Mouse (Mus musculus) MEL (cell line): ENCODE data around the gene Cul7. TPM values are rescaled to one million over a fixed set of nuclear protein-coding genes. Genes with fewer than 3 reads are reported as not detected.
A peak's percentile ranks its signal among the peaks of the same experiment; 100 is the strongest.

Experiments used
- DNase-seq: peaks from one replicate; pipeline ENCODE4 v3.0.0; 2011; ENCODE audit warnings: low read depth, low spot score
- H3K27ac ChIP-seq: 2 replicates; pipeline ENCODE4 v1.5.1; 2012; ENCODE audit warnings: low read depth, mild to moderate bottlenecking, control low read depth, low read length, moderate library complexity; ENCODE audit not compliant: control insufficient read depth
- H3K27me3 ChIP-seq, 2 experiments: fragments of 150-350 bp in 1 of 2; sonication (generic) in 1 of 2; 2 replicates each; pipeline ENCODE4 v1.6.1; 2012; ENCODE audit warnings: low read length in 2 of 2, mild to moderate bottlenecking in 2 of 2, improper control_type of control experiment in 1 of 2, moderate library complexity in 1 of 2; ENCODE audit not compliant: insufficient read depth in 2 of 2, control insufficient read depth in 1 of 2
- H3K36me3 ChIP-seq, 2 experiments: 2 replicates each; pipeline ENCODE4 v1.6.1; 2012 to 2014; ENCODE audit warnings: low read length in 2 of 2, improper control_type of control experiment in 1 of 2, inconsistent platforms in 1 of 2, mild to moderate bottlenecking in 1 of 2; ENCODE audit not compliant: insufficient read depth in 2 of 2, control insufficient read depth in 1 of 2
- H3K4me1 ChIP-seq, 2 experiments: fragments of 150-350 bp in 1 of 2; sonication (generic) in 1 of 2; 2 replicates each; pipeline ENCODE4 v1.6.1; 2012; ENCODE audit warnings: low read length in 2 of 2, improper control_type of control experiment in 1 of 2, mild to moderate bottlenecking in 1 of 2; ENCODE audit not compliant: insufficient read depth in 2 of 2, control insufficient read depth in 1 of 2
- H3K4me3 ChIP-seq, 2 experiments: fragments of 150-350 bp in 1 of 2; sonication (generic) in 1 of 2; 2 replicates each; pipeline ENCODE4 v1.5.1; 2012; ENCODE audit warnings: low read depth in 2 of 2, low read length in 2 of 2, mild to moderate bottlenecking in 2 of 2, moderate library complexity in 2 of 2, control low read depth in 1 of 2, improper control_type of control experiment in 1 of 2; ENCODE audit not compliant: control insufficient read depth in 1 of 2, insufficient read depth in 1 of 2
- H3K79me2 ChIP-seq: 2 replicates; pipeline ENCODE4 v1.6.1; 2012; ENCODE audit warnings: mild to moderate bottlenecking, low read length, moderate library complexity; ENCODE audit not compliant: control insufficient read depth, poor library complexity, insufficient read depth
- H3K9ac ChIP-seq: 2 replicates; pipeline ENCODE4 v1.6.1; 2012; ENCODE audit warnings: low read depth, mild to moderate bottlenecking, control low read depth, low read length, moderate library complexity; ENCODE audit not compliant: control insufficient read depth, poor library complexity, severe bottlenecking
- H3K9me3 ChIP-seq: fragments of 150-350 bp; sonication (generic); replicated peaks from 2 replicates; pipeline ENCODE4 v1.6.1; 2012; ENCODE audit warnings: mild to moderate bottlenecking, low read length, improper control_type of control experiment, moderate library complexity; ENCODE audit not compliant: insufficient read depth
- BHLHE40 ChIP-seq: IDR thresholded peaks from 2 replicates; pipeline ENCODE4 v1.6.1; 2012; ENCODE audit warnings: low read depth, mild to moderate bottlenecking, inconsistent platforms, low read length, improper control_type of control experiment, borderline replicate concordance
- CHD1 ChIP-seq: IDR thresholded peaks from 2 replicates; pipeline ENCODE4 v1.6.1; 2012; ENCODE audit warnings: low read depth, mild to moderate bottlenecking, inconsistent platforms, low read length, improper control_type of control experiment
- CHD2 ChIP-seq: IDR thresholded peaks from 2 replicates; pipeline ENCODE4 v1.6.1; 2011; ENCODE audit warnings: low read length, improper control_type of control experiment
- CTCF ChIP-seq, 3 experiments: IDR thresholded peaks in 2 of 3; conservative IDR thresholded peaks in 1 of 3; 2 replicates each; pipeline ENCODE4 v1.5.1; 2011 to 2012; ENCODE audit warnings: low read length in 3 of 3, low read depth in 2 of 3, mild to moderate bottlenecking in 2 of 3, improper control_type of control experiment in 1 of 3, inconsistent platforms in 1 of 3, mixed read lengths in 1 of 3, moderate library complexity in 1 of 3; ENCODE audit not compliant: control insufficient read depth in 1 of 3, insufficient read depth in 1 of 3, poor library complexity in 1 of 3, severe bottlenecking in 1 of 3
- E2F4 ChIP-seq: IDR thresholded peaks from 2 replicates; pipeline ENCODE4 v1.6.1; 2011; ENCODE audit warnings: low read depth, low read length, improper control_type of control experiment, borderline replicate concordance
- ELF1 ChIP-seq: IDR thresholded peaks from 2 replicates; pipeline ENCODE4 v1.6.1; 2014; ENCODE audit warnings: low read depth, mild to moderate bottlenecking, inconsistent platforms, low read length, improper control_type of control experiment, moderate library complexity
- EP300 ChIP-seq, 2 experiments: IDR thresholded peaks; 2 replicates each; pipeline ENCODE4 v1.6.1; 2011; ENCODE audit warnings: improper control_type of control experiment in 2 of 2, low read length in 2 of 2, low read depth in 1 of 2, mild to moderate bottlenecking in 1 of 2
- ETS1 ChIP-seq: IDR thresholded peaks from 2 replicates; pipeline ENCODE4 v1.6.1; 2012; ENCODE audit warnings: low read depth, mild to moderate bottlenecking, inconsistent platforms, low read length, improper control_type of control experiment, moderate library complexity
- GABPA ChIP-seq: IDR thresholded peaks from 2 replicates; pipeline ENCODE4 v1.6.1; 2012; ENCODE audit warnings: low read depth, mild to moderate bottlenecking, inconsistent platforms, low read length, improper control_type of control experiment, moderate library complexity
- GATA1 ChIP-seq: IDR thresholded peaks from 2 replicates; pipeline ENCODE4 v1.6.1; 2011; ENCODE audit warnings: low read depth, low read length, improper control_type of control experiment
- JUND ChIP-seq: IDR thresholded peaks from 2 replicates; pipeline ENCODE4 v1.6.1; 2011; ENCODE audit warnings: low read depth, mild to moderate bottlenecking, improper control_type of control experiment, low read length
- KAT2A ChIP-seq: conservative IDR thresholded peaks from 2 replicates; pipeline ENCODE4 v1.6.1; 2012; ENCODE audit warnings: low read depth, low read length, improper control_type of control experiment, inconsistent platforms
- MAFK ChIP-seq: IDR thresholded peaks from 2 replicates; pipeline ENCODE4 v1.6.1; 2011; ENCODE audit warnings: low read depth, mild to moderate bottlenecking, low read length, improper control_type of control experiment, borderline replicate concordance
- MAX ChIP-seq: IDR thresholded peaks from 2 replicates; pipeline ENCODE4 v1.6.1; 2011; ENCODE audit warnings: low read length, improper control_type of control experiment
- MEF2A ChIP-seq: IDR thresholded peaks from 2 replicates; pipeline ENCODE4 v1.6.1; 2014; ENCODE audit warnings: low read depth, mild to moderate bottlenecking, inconsistent platforms, low read length, improper control_type of control experiment; ENCODE audit not compliant: poor library complexity, insufficient replicate concordance, severe bottlenecking; ENCODE audit errors: extremely low read depth
- MXI1 ChIP-seq: IDR thresholded peaks from 2 replicates; pipeline ENCODE4 v1.6.1; 2011; ENCODE audit warnings: mild to moderate bottlenecking, low read depth, low read length, improper control_type of control experiment
- NELFE ChIP-seq: IDR thresholded peaks from 2 replicates; pipeline ENCODE4 v1.6.1; 2011; ENCODE audit warnings: low read depth, low read length, improper control_type of control experiment
- NRF1 ChIP-seq: IDR thresholded peaks from 2 replicates; pipeline ENCODE4 v1.6.1; 2014; ENCODE audit warnings: low read depth, mild to moderate bottlenecking, inconsistent platforms, low read length, improper control_type of control experiment, moderate library complexity; ENCODE audit not compliant: poor library complexity, insufficient read depth, severe bottlenecking
- POLR2A ChIP-seq, 2 experiments: IDR thresholded peaks; 2 replicates each; pipeline ENCODE4 v1.6.1; 2011 to 2012; ENCODE audit warnings: low read length in 2 of 2, mild to moderate bottlenecking in 2 of 2, control low read depth in 1 of 2, improper control_type of control experiment in 1 of 2, low read depth in 1 of 2, moderate library complexity in 1 of 2; ENCODE audit not compliant: control insufficient read depth in 1 of 2, insufficient read depth in 1 of 2, poor library complexity in 1 of 2
- POLR2AphosphoS2 ChIP-seq: IDR thresholded peaks from 2 replicates; pipeline ENCODE4 v1.6.1; 2011; ENCODE audit warnings: low read length, improper control_type of control experiment
- POLR2AphosphoS5 ChIP-seq: IDR thresholded peaks from 2 replicates; pipeline ENCODE4 v1.6.1; 2012; ENCODE audit warnings: low read depth, borderline replicate concordance, mild to moderate bottlenecking, inconsistent platforms, low read length, moderate library complexity, mixed read lengths
- RAD21 ChIP-seq: IDR thresholded peaks from 2 replicates; pipeline ENCODE4 v1.6.1; 2011; ENCODE audit warnings: mild to moderate bottlenecking, low read depth, low read length, improper control_type of control experiment
- SIN3A ChIP-seq: IDR thresholded peaks from 2 replicates; pipeline ENCODE4 v1.6.1; 2012; ENCODE audit warnings: low read length, improper control_type of control experiment, inconsistent platforms
- SMC3 ChIP-seq: IDR thresholded peaks from 2 replicates; pipeline ENCODE4 v1.6.1; 2011; ENCODE audit warnings: low read depth, low read length, improper control_type of control experiment
- TAL1 ChIP-seq: IDR thresholded peaks from 2 replicates; pipeline ENCODE4 v1.6.1; 2012; ENCODE audit warnings: mild to moderate bottlenecking, inconsistent platforms, low read length, moderate library complexity, mixed read lengths
- TBP ChIP-seq: IDR thresholded peaks from 2 replicates; pipeline ENCODE4 v1.8.0; 2011; ENCODE audit warnings: low read depth, low read length, improper control_type of control experiment
- TCF12 ChIP-seq: IDR thresholded peaks from 2 replicates; pipeline ENCODE4 v1.6.1; 2014; ENCODE audit warnings: low read depth, mild to moderate bottlenecking, inconsistent platforms, low read length, improper control_type of control experiment, moderate library complexity
- USF1 ChIP-seq: IDR thresholded peaks from 2 replicates; pipeline ENCODE4 v1.6.1; 2014; ENCODE audit warnings: low read depth, mild to moderate bottlenecking, inconsistent platforms, low read length, improper control_type of control experiment, moderate library complexity
- ZKSCAN1 ChIP-seq: IDR thresholded peaks from 2 replicates; pipeline ENCODE4 v1.6.1; 2012; ENCODE audit warnings: low read depth, mild to moderate bottlenecking, inconsistent platforms, low read length, improper control_type of control experiment, moderate library complexity
- ZMIZ1 ChIP-seq: IDR thresholded peaks from 2 replicates; pipeline ENCODE4 v1.6.1; 2012; ENCODE audit warnings: low read depth, mild to moderate bottlenecking, inconsistent platforms, low read length, improper control_type of control experiment, moderate library complexity
- polyA plus RNA-seq, 2 experiments: library from polyadenylated mRNA; stranded (reverse) in 1 of 2; unstranded in 1 of 2; fragments of >175 nt in 1 of 2; fragments of >200 nt in 1 of 2; gene quantifications; 2 replicates each; pipeline versions ENCODE4 v1.2.1 to v1.2.4; 2012; ENCODE audit warnings: low replicate concordance in 2 of 2, low read depth in 1 of 2; ENCODE audit not compliant: insufficient read length in 2 of 2, insufficient read depth in 1 of 2, missing spikeins in 1 of 2
- total RNA-seq: library from RNA; depleted of rRNA; stranded (reverse); fragments of 300-350 nt; gene quantifications from 2 replicates; pipeline ENCODE4 v1.2.3, GENCODE M21; 2012

Cul7 gene
- total and polyA plus RNA-seq, 3 experiments, result 32.6 to 45.8 (median 35.8) TPM

- TF ChIP-seq MXI1 (peak; percentile 32), BHLHE40 (no peak), USF1 (no peak), POLR2AphosphoS5 (no peak), RAD21 (no peak), ETS1 (peak; percentile 49; the same call in 1 of the 2 replicates), ZKSCAN1 (no peak), POLR2A (IDR thresholded peaks at IDR 0.05; ENCODE audit: control insufficient read depth in 1 of 2, insufficient read depth in 1 of 2, low read depth in 1 of 2, low read length in 2 of 2, poor library complexity in 1 of 2) (peak in 1 of 2 experiments; percentile 42; a peak in 2 of 4 replicates), CTCF (IDR thresholded peaks at IDR 0.05 in 2 of 3, conservative IDR thresholded peaks at IDR 0.05 in 1 of 3; ENCODE audit: control insufficient read depth in 1 of 3, insufficient read depth in 1 of 3, low read depth in 2 of 3, low read length in 3 of 3, poor library complexity in 1 of 3, severe bottlenecking in 1 of 3) (no peak; a peak in 1 of 6 replicates), MAFK (no peak), MAX (peak; percentile 35; the same call in 1 of the 2 replicates), CHD1 (no peak), ELF1 (peak; percentile 31; the same call in 1 of the 2 replicates), NELFE (no peak), EP300 (IDR thresholded peaks at IDR 0.05; ENCODE audit: low read depth in 1 of 2, low read length in 2 of 2) (peak; percentile 51 to 53), CHD2 (peak; percentile 55), SIN3A (0 out of 2 replicates have a peak, but pooled peaks have one; percentile 5), TBP (no peak)
These were observed 30.0 kb downstream of the Cul7 start (continued) for GRCm38 (mm10) chr17:46679843-46680759.

GRCm38 (mm10) chr17:46680760-46681373 is 30.7 kb downstream of the Cul7 start, which contains the start of gene Klhdc3:
Klhdc3 (minus strand) TSS chr17:46680914.
- peak within 1 kb of the TSS; percentile 86 for H3K27ac ChIP-seq
- H3K9me3 ChIP-seq, result no peaks in the 10 kb centered on the region
- DNase-seq, result peak; percentile 100
- H3K4me3 ChIP-seq, result peak within 1 kb of the TSS; percentile 80 to 93
- peaks cover 0 to 13% of the 10 kb centered on the region in 2 experiments; a peak in 2 of 4 replicates for H3K36me3 ChIP-seq
- peaks cover 35% of the 10 kb centered on the region for H3K79me2 ChIP-seq
- peaks cover 2 to 9% of the 10 kb centered on the region in 2 experiments; a peak in 3 of 4 replicates for H3K4me1 ChIP-seq
- peak within 1 kb of the TSS; percentile 95 for H3K9ac ChIP-seq
- no peaks in the 10 kb centered on the region for H3K27me3 ChIP-seq
- no peak for TF ChIP-seq RAD21
- no peak for TF ChIP-seq MEF2A
- TF ChIP-seq ZMIZ1, result peak; percentile 57
- TF ChIP-seq ZKSCAN1, result no peak
- no peak for TF ChIP-seq ETS1
- no peak for TF ChIP-seq JUND
- peak; percentile 84 for TF ChIP-seq NRF1
- TF ChIP-seq MAFK, result no peak
- peak; percentile 55 for TF ChIP-seq USF1
- TF ChIP-seq GATA1, result no peak
- peak; percentile 90 for TF ChIP-seq MXI1
- TF ChIP-seq TAL1, result no peak
- peak; percentile 79; the same call in 1 of the 2 replicates for TF ChIP-seq KAT2A
- peak; percentile 70; the same call in 1 of the 2 replicates for TF ChIP-seq POLR2AphosphoS2
- TF ChIP-seq POLR2AphosphoS5, result no peak
- no peak for TF ChIP-seq SMC3
- TF ChIP-seq TCF12, result peak; percentile 53; the same call in 1 of the 2 replicates
- TF ChIP-seq GABPA, result no peak
- TF ChIP-seq SIN3A, result peak; percentile 89
- no peak for TF ChIP-seq E2F4
- TF ChIP-seq CHD2, result no peak
- peak; percentile 42 for TF ChIP-seq ELF1
- TF ChIP-seq CTCF (IDR thresholded peaks at IDR 0.05 in 2 of 3, conservative IDR thresholded peaks at IDR 0.05 in 1 of 3; ENCODE audit: control insufficient read depth in 1 of 3, insufficient read depth in 1 of 3, low read depth in 2 of 3, low read length in 3 of 3, poor library complexity in 1 of 3, severe bottlenecking in 1 of 3), result no peak
